Mouse (Mus musculus): ENCODE results near the gene Elavl2. TPM values are rescaled to one million over a fixed set of nuclear protein-coding genes. Genes with fewer than 3 reads are reported as not detected.

Gene Elavl2
- polyA plus RNA-seq (2014; fragmentation: Nextera tagmentation; extraction: Ambion mirVana), result 76.1 and 87.1 TPM in 2 replicates

- Histone ChIP-seq H3K4me2 (ENCODE audit: low read depth, low read length, severe bottlenecking) (peak within 1 kb of the TSS; percentile 85), H3K27ac (ENCODE audit: low read depth, low read length) (peak within 1 kb of the TSS; percentile 47; the same call in 1 of the 2 replicates), H3K9ac (ENCODE audit: low read length) (peak within 1 kb of the TSS; percentile 45), H3K4me3 (ENCODE audit: low read depth, low read length) (peak within 1 kb of the TSS; percentile 41), H3K9me3 (ENCODE audit: control insufficient read depth, low read length) (no peaks in the 10 kb centered on the region), H3K27me3 (ENCODE audit: control insufficient read depth, insufficient read depth, low read length) (peaks cover 4% of the 10 kb centered on the region; the same call in 1 of the 2 replicates), H3K36me3 (ENCODE audit: control insufficient read depth, insufficient read depth, low read length) (no peaks in the 10 kb centered on the region), H3K4me1 (replicated peaks; ENCODE audit: control insufficient read depth, insufficient read depth, low read length) (peaks cover 3% of the 10 kb centered on the region; the same call in 1 of the 2 replicates)
- WGBS, result 3% methylated on average over 28 of the region's 28 CpGs
- ATAC-seq (replicated peaks; ENCODE audit: low FRiP score) (peak; percentile 62), DNase-seq (ENCODE audit: low spot score) (peak; percentile 61)
Measured at GRCm38 (mm10) chr4:91400423-91400822, at the start of gene Elavl2. Elavl2 (minus strand) TSS chr4:91400785.

DNA sequence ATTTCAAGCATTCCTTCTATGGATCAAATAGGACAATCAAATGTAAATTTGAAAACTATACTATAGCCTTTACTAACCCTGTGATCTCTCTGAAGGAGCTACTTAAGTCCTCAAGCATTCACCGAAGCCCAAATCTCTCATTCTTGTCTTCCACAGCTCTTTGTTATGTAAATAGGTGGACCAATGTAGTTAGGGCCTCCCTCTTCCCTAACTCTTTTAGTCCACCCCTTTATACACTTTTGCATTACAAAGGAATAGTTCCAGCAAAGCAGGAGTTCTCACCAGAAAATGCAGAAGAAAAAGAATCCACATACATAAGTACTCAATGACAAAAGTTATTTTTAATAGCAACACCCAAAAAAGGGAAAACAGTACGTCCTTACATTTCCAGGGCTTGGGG, 47.3 kb upstream of the Elavl2 start:
- Histone ChIP-seq H3K4me3 (ENCODE audit: low read depth, low read length) (no peak overlapping the region), H3K4me1 (replicated peaks; ENCODE audit: control insufficient read depth, insufficient read depth, low read length) (no peaks in the 10 kb centered on the region), H3K36me3 (ENCODE audit: control insufficient read depth, insufficient read depth, low read length) (no peaks in the 10 kb centered on the region), H3K9me3 (ENCODE audit: control insufficient read depth, low read length) (no peaks in the 10 kb centered on the region), H3K27ac (ENCODE audit: low read depth, low read length) (no peak overlapping the region), H3K4me2 (ENCODE audit: low read depth, low read length, severe bottlenecking) (no peak overlapping the region), H3K27me3 (ENCODE audit: control insufficient read depth, insufficient read depth, low read length) (no peaks in the 10 kb centered on the region), H3K9ac (ENCODE audit: low read length) (no peak overlapping the region)
- ATAC-seq (replicated peaks; ENCODE audit: low FRiP score), result peak; percentile 78
- 15% methylated on average over 2 of the region's 2 CpGs for WGBS
- no peak for DNase-seq (ENCODE audit: low spot score)

DNA sequence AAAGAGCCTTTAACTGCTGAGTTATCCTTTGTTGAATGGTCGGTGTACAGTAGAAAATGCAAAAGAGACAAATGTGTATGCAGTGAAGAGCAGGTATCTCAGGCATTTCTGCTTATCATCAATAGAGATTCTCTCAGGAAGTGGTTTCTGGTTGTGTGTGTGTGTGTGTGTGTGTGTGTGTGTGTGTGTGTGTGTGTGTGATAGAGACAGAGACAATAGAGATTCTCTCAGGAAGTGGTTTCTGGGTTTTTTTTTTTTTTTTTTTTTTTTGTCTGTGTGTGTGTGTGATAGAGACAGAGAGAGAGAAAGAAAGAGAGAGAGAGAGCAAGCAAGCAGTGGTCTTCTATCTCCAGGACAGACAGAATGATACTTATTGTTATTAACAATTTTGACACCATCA, 15.0 kb upstream of the Elavl2 start:
- no peaks in the 10 kb centered on the region for H3K36me3 ChIP-seq (ENCODE audit: control insufficient read depth, insufficient read depth, low read length)
- H3K9ac ChIP-seq (ENCODE audit: low read length), result no peak overlapping the region
- ATAC-seq (replicated peaks; ENCODE audit: low FRiP score) (no peak), DNase-seq (ENCODE audit: low spot score) (no peak)
- no peak overlapping the region for H3K4me3 ChIP-seq (ENCODE audit: low read depth, low read length)
- H3K4me1 ChIP-seq (replicated peaks; ENCODE audit: control insufficient read depth, insufficient read depth, low read length), result no peaks in the 10 kb centered on the region
- no peaks in the 10 kb centered on the region for H3K9me3 ChIP-seq (ENCODE audit: control insufficient read depth, low read length)
- H3K27ac ChIP-seq (ENCODE audit: low read depth, low read length), result no peak overlapping the region
- no peaks in the 10 kb centered on the region for H3K27me3 ChIP-seq (ENCODE audit: control insufficient read depth, insufficient read depth, low read length)
- no peak overlapping the region for H3K4me2 ChIP-seq (ENCODE audit: low read depth, low read length, severe bottlenecking)
- 80% methylated on average over 1 of the region's 1 CpGs for WGBS

- ATAC-seq (replicated peaks; ENCODE audit: low FRiP score), result no peak
- no peak overlapping the region for H3K4me3 ChIP-seq (ENCODE audit: low read depth, low read length)
Measured at GRCm38 (mm10) chr4:91405047-91405446, 4.5 kb upstream of the Elavl2 start.

GRCm38 (mm10) chr4:91399510-91400196, 932 bp downstream of the Elavl2 start:
- Histone ChIP-seq H3K9me3 (ENCODE audit: control insufficient read depth, low read length) (no peaks in the 10 kb centered on the region), H3K4me1 (replicated peaks; ENCODE audit: control insufficient read depth, insufficient read depth, low read length) (peaks cover 3% of the 10 kb centered on the region; the same call in 1 of the 2 replicates), H3K27me3 (ENCODE audit: control insufficient read depth, insufficient read depth, low read length) (peaks cover 4% of the 10 kb centered on the region; the same call in 1 of the 2 replicates), H3K9ac (ENCODE audit: low read length) (peak overlapping the region; percentile 45), H3K36me3 (ENCODE audit: control insufficient read depth, insufficient read depth, low read length) (no peaks in the 10 kb centered on the region), H3K4me3 (ENCODE audit: low read depth, low read length) (peak overlapping the region; percentile 41), H3K27ac (ENCODE audit: low read depth, low read length) (peak overlapping the region; percentile 47; the same call in 1 of the 2 replicates), H3K4me2 (ENCODE audit: low read depth, low read length, severe bottlenecking) (peak overlapping the region; percentile 85)
- DNase-seq (ENCODE audit: low spot score) (peak; percentile 82), ATAC-seq (replicated peaks; ENCODE audit: low FRiP score) (peak; percentile 90)
- 0% methylated on average over 17 of the region's 17 CpGs for WGBS

More at GRCm38 (mm10) chr4:91405047-91405446, 4.5 kb upstream of the Elavl2 start:
- peaks cover 4% of the 10 kb centered on the region; the same call in 1 of the 2 replicates for H3K27me3 ChIP-seq (ENCODE audit: control insufficient read depth, insufficient read depth, low read length)
- no peak overlapping the region for H3K4me2 ChIP-seq (ENCODE audit: low read depth, low read length, severe bottlenecking)
- H3K4me1 ChIP-seq (replicated peaks; ENCODE audit: control insufficient read depth, insufficient read depth, low read length), result peaks cover 3% of the 10 kb centered on the region; the same call in 1 of the 2 replicates
- no peak for DNase-seq (ENCODE audit: low spot score)
- WGBS, result 81% methylated on average over 3 of the region's 3 CpGs
- no peaks in the 10 kb centered on the region for H3K9me3 ChIP-seq (ENCODE audit: control insufficient read depth, low read length)
- no peak overlapping the region for H3K9ac ChIP-seq (ENCODE audit: low read length)
- H3K27ac ChIP-seq (ENCODE audit: low read depth, low read length), result no peak overlapping the region
- no peaks in the 10 kb centered on the region for H3K36me3 ChIP-seq (ENCODE audit: control insufficient read depth, insufficient read depth, low read length)

GRCm38 (mm10) chr4:91391987-91392598, 8.5 kb downstream of the Elavl2 start:
- DNase-seq (ENCODE audit: low spot score) (no peak), ATAC-seq (replicated peaks; ENCODE audit: low FRiP score) (no peak)
- Histone ChIP-seq H3K9ac (ENCODE audit: low read length) (no peak overlapping the region), H3K4me2 (ENCODE audit: low read depth, low read length, severe bottlenecking) (no peak overlapping the region), H3K27ac (ENCODE audit: low read depth, low read length) (no peak overlapping the region), H3K27me3 (ENCODE audit: control insufficient read depth, insufficient read depth, low read length) (no peaks in the 10 kb centered on the region), H3K4me1 (replicated peaks; ENCODE audit: control insufficient read depth, insufficient read depth, low read length) (no peaks in the 10 kb centered on the region), H3K9me3 (ENCODE audit: control insufficient read depth, low read length) (no peaks in the 10 kb centered on the region), H3K4me3 (ENCODE audit: low read depth, low read length) (no peak overlapping the region), H3K36me3 (ENCODE audit: control insufficient read depth, insufficient read depth, low read length) (no peaks in the 10 kb centered on the region)
- 72% methylated on average over 5 of the region's 5 CpGs for WGBS

GRCm38 (mm10) chr4:91387701-91388100, 12.9 kb downstream of the Elavl2 start:
- no peak overlapping the region for H3K9ac ChIP-seq (ENCODE audit: low read length)
- no peaks in the 10 kb centered on the region for H3K27me3 ChIP-seq (ENCODE audit: control insufficient read depth, insufficient read depth, low read length)
- WGBS, result 90% methylated on average over 3 of the region's 3 CpGs
- H3K36me3 ChIP-seq (ENCODE audit: control insufficient read depth, insufficient read depth, low read length), result no peaks in the 10 kb centered on the region
- DNase-seq (ENCODE audit: low spot score) (no peak), ATAC-seq (replicated peaks; ENCODE audit: low FRiP score) (no peak)
- H3K4me1 ChIP-seq (replicated peaks; ENCODE audit: control insufficient read depth, insufficient read depth, low read length), result no peaks in the 10 kb centered on the region
- no peak overlapping the region for H3K4me3 ChIP-seq (ENCODE audit: low read depth, low read length)
- no peaks in the 10 kb centered on the region for H3K9me3 ChIP-seq (ENCODE audit: control insufficient read depth, low read length)
- no peak overlapping the region for H3K4me2 ChIP-seq (ENCODE audit: low read depth, low read length, severe bottlenecking)
- no peak overlapping the region for H3K27ac ChIP-seq (ENCODE audit: low read depth, low read length)

- Histone ChIP-seq H3K36me3 (ENCODE audit: control insufficient read depth, insufficient read depth, low read length) (no peaks in the 10 kb centered on the region), H3K27ac (ENCODE audit: low read depth, low read length) (no peak overlapping the region), H3K4me2 (ENCODE audit: low read depth, low read length, severe bottlenecking) (peak overlapping the region; percentile 65), H3K9ac (ENCODE audit: low read length) (peak overlapping the region; percentile 35), H3K4me3 (ENCODE audit: low read depth, low read length) (peak overlapping the region; percentile 22), H3K9me3 (ENCODE audit: control insufficient read depth, low read length) (no peaks in the 10 kb centered on the region), H3K27me3 (ENCODE audit: control insufficient read depth, insufficient read depth, low read length) (peaks cover 7% of the 10 kb centered on the region; the same call in 1 of the 2 replicates), H3K4me1 (replicated peaks; ENCODE audit: control insufficient read depth, insufficient read depth, low read length) (no peaks in the 10 kb centered on the region; the same call in 1 of the 2 replicates)
- no peak for DNase-seq (ENCODE audit: low spot score)
- under 1% methylated on average over 13 of the region's 13 CpGs for WGBS
- peak; percentile 18 for ATAC-seq (replicated peaks; ENCODE audit: low FRiP score)
Measured at GRCm38 (mm10) chr4:91381201-91381627, 19.4 kb downstream of the Elavl2 start.
